Mouse (Mus musculus): ENCODE measurements around the gene Olfr427. TPM values are rescaled to one million over a fixed set of nuclear protein-coding genes. Genes with fewer than 3 reads are reported as not detected.

Olfr427 gene
- polyA plus RNA-seq, 1 experiment from 2014 or later, result not detected

- no peaks in the 10 kb centered on the region for H3K27me3 ChIP-seq (ENCODE audit: control insufficient read depth, insufficient read depth, low read length)
- no peak within 1 kb of the TSS for H3K4me2 ChIP-seq
- no peak within 1 kb of the TSS for H3K27ac ChIP-seq (ENCODE audit: low read depth, low read length)
- no peak for ATAC-seq (replicated peaks; ENCODE audit: insufficient number of reproducible peaks, low FRiP score, low TSS enrichment)
- no peaks in the 10 kb centered on the region for H3K4me1 ChIP-seq (ENCODE audit: control insufficient read depth, insufficient read depth, low read length)
- no peak within 1 kb of the TSS for H3K4me3 ChIP-seq (ENCODE audit: low read depth, low read length)
- H3K36me3 ChIP-seq (ENCODE audit: control insufficient read depth, insufficient read depth, low read length), result no peaks in the 10 kb centered on the region
- H3K9me3 ChIP-seq (replicated peaks; ENCODE audit: control insufficient read depth, low read length), result no peaks in the 10 kb centered on the region
- H3K9ac ChIP-seq (ENCODE audit: low read depth, low read length), result no peak within 1 kb of the TSS
- WGBS (ENCODE audit: insufficient replicate concordance), result 74% methylated on average over 3 of the region's 3 CpGs
Observed at GRCm38 (mm10) chr1:174066305-174066704, 30.4 kb upstream of the Olfr427 start, which contains the start of gene Olfr430. Gene Olfr430 (plus strand): TSS chr1:174066605.

DNA sequence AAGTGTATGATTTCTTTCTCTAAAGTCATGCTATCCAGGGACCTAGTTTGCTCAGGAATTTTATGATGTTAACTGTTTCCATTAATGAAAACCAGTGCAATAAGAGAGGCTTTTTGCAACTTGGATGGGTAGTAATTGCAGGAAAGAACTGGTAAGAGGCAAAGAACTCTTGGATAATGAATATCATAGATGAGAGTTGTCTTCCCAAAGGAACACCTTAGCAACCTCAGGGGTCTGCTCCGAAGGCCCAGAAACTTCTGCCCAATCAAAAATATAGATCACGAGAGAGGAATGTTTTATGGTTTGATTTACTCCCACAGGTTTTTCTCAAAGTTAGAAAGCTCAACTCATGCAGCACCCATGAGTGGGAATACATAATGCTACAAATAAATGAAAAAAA lies 12.7 kb upstream of the Olfr427 start, which contains the start of gene Olfr429:
Gene Olfr429, plus strand, starts transcription at position 301 of the 400 bp plus-strand sequence.
- no peak for ATAC-seq (replicated peaks; ENCODE audit: insufficient number of reproducible peaks, low FRiP score, low TSS enrichment)
- 83% methylated on average over 2 of the region's 2 CpGs for WGBS (ENCODE audit: insufficient replicate concordance)
- Histone ChIP-seq H3K4me3 (ENCODE audit: low read depth, low read length) (no peak within 1 kb of the TSS), H3K36me3 (ENCODE audit: control insufficient read depth, insufficient read depth, low read length) (no peaks in the 10 kb centered on the region), H3K9ac (ENCODE audit: low read depth, low read length) (no peak within 1 kb of the TSS), H3K4me1 (ENCODE audit: control insufficient read depth, insufficient read depth, low read length) (no peaks in the 10 kb centered on the region), H3K27ac (ENCODE audit: low read depth, low read length) (no peak within 1 kb of the TSS), H3K9me3 (replicated peaks; ENCODE audit: control insufficient read depth, low read length) (no peaks in the 10 kb centered on the region), H3K27me3 (ENCODE audit: control insufficient read depth, insufficient read depth, low read length) (no peaks in the 10 kb centered on the region), H3K4me2 (no peak within 1 kb of the TSS)

GRCm38 (mm10) chr1:174103735-174104134 lies 7.0 kb downstream of the Olfr427 start:
- ATAC-seq (replicated peaks; ENCODE audit: insufficient number of reproducible peaks, low FRiP score, low TSS enrichment), result no peak
- 50% methylated on average over 2 of the region's 2 CpGs for WGBS (ENCODE audit: insufficient replicate concordance)
- Histone ChIP-seq H3K36me3 (ENCODE audit: control insufficient read depth, insufficient read depth, low read length) (no peaks in the 10 kb centered on the region), H3K9me3 (replicated peaks; ENCODE audit: control insufficient read depth, low read length) (no peaks in the 10 kb centered on the region), H3K27ac (ENCODE audit: low read depth, low read length) (no peak overlapping the region), H3K4me2 (no peak overlapping the region), H3K4me3 (ENCODE audit: low read depth, low read length) (no peak overlapping the region), H3K4me1 (ENCODE audit: control insufficient read depth, insufficient read depth, low read length) (no peaks in the 10 kb centered on the region), H3K9ac (ENCODE audit: low read depth, low read length) (no peak overlapping the region), H3K27me3 (ENCODE audit: control insufficient read depth, insufficient read depth, low read length) (no peaks in the 10 kb centered on the region)

- 72% methylated on average over 2 of the region's 2 CpGs for WGBS (ENCODE audit: insufficient replicate concordance)
- no peaks in the 10 kb centered on the region for H3K36me3 ChIP-seq (ENCODE audit: control insufficient read depth, insufficient read depth, low read length)
- no peak within 1 kb of the TSS for H3K9ac ChIP-seq (ENCODE audit: low read depth, low read length)
- no peaks in the 10 kb centered on the region for H3K9me3 ChIP-seq (replicated peaks; ENCODE audit: control insufficient read depth, low read length)
- no peaks in the 10 kb centered on the region for H3K27me3 ChIP-seq (ENCODE audit: control insufficient read depth, insufficient read depth, low read length)
- H3K4me2 ChIP-seq, result no peak within 1 kb of the TSS
- no peak for ATAC-seq (replicated peaks; ENCODE audit: insufficient number of reproducible peaks, low FRiP score, low TSS enrichment)
- no peak within 1 kb of the TSS for H3K4me3 ChIP-seq (ENCODE audit: low read depth, low read length)
- no peak within 1 kb of the TSS for H3K27ac ChIP-seq (ENCODE audit: low read depth, low read length)
- no peaks in the 10 kb centered on the region for H3K4me1 ChIP-seq (ENCODE audit: control insufficient read depth, insufficient read depth, low read length)
Observed at GRCm38 (mm10) chr1:174121062-174121461, 24.4 kb downstream of the Olfr427 start, which contains the start of gene Olfr231. Gene Olfr231 (minus strand): TSS chr1:174121162.

DNA sequence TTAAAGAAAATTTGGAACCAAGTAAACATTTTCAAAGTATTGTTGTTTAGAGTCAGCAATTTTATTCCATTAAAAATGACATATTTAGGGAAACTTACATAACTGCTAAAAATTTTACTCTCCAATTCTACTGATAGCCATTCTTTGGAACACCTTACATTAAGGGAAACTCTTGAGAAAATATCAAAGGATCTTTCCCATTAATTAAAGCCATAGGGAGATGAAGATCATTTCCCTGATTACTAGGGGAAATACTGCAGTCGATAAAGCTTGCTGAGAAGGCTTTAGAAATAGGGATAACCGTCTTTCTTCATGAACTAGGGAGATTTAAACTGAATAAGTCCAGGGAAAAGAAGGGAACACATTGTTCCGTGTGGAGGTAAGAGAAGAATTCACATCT lies 34.5 kb downstream of the Olfr427 start, which contains the start of gene Olfr424:
Gene Olfr424, plus strand, starts transcription at position 301 of the 400 bp plus-strand sequence.
- H3K27ac ChIP-seq (ENCODE audit: low read depth, low read length), result no peak within 1 kb of the TSS
- no peak within 1 kb of the TSS for H3K4me2 ChIP-seq
- ATAC-seq (replicated peaks; ENCODE audit: insufficient number of reproducible peaks, low FRiP score, low TSS enrichment), result no peak
- 74% methylated on average over 3 of the region's 3 CpGs for WGBS (ENCODE audit: insufficient replicate concordance)
- H3K27me3 ChIP-seq (ENCODE audit: control insufficient read depth, insufficient read depth, low read length), result no peaks in the 10 kb centered on the region
- no peak within 1 kb of the TSS for H3K4me3 ChIP-seq (ENCODE audit: low read depth, low read length)
- H3K36me3 ChIP-seq (ENCODE audit: control insufficient read depth, insufficient read depth, low read length), result no peaks in the 10 kb centered on the region
- H3K4me1 ChIP-seq (ENCODE audit: control insufficient read depth, insufficient read depth, low read length), result no peaks in the 10 kb centered on the region
- no peaks in the 10 kb centered on the region for H3K9me3 ChIP-seq (replicated peaks; ENCODE audit: control insufficient read depth, low read length)
- no peak within 1 kb of the TSS for H3K9ac ChIP-seq (ENCODE audit: low read depth, low read length)

- no peaks in the 10 kb centered on the region for H3K4me1 ChIP-seq (ENCODE audit: control insufficient read depth, insufficient read depth, low read length)
- no peak overlapping the region for H3K4me2 ChIP-seq
- H3K27ac ChIP-seq (ENCODE audit: low read depth, low read length), result no peak overlapping the region
- H3K4me3 ChIP-seq (ENCODE audit: low read depth, low read length), result no peak overlapping the region
- H3K9ac ChIP-seq (ENCODE audit: low read depth, low read length), result no peak overlapping the region
- no peaks in the 10 kb centered on the region for H3K27me3 ChIP-seq (ENCODE audit: control insufficient read depth, insufficient read depth, low read length)
- no peaks in the 10 kb centered on the region for H3K36me3 ChIP-seq (ENCODE audit: control insufficient read depth, insufficient read depth, low read length)
- H3K9me3 ChIP-seq (replicated peaks; ENCODE audit: control insufficient read depth, low read length), result no peaks in the 10 kb centered on the region
- WGBS (ENCODE audit: insufficient replicate concordance), result 62% methylated on average over 3 of the region's 3 CpGs
- no peak for ATAC-seq (replicated peaks; ENCODE audit: insufficient number of reproducible peaks, low FRiP score, low TSS enrichment)
Observed at GRCm38 (mm10) chr1:174131999-174132398, 35.3 kb downstream of the Olfr427 start.

DNA sequence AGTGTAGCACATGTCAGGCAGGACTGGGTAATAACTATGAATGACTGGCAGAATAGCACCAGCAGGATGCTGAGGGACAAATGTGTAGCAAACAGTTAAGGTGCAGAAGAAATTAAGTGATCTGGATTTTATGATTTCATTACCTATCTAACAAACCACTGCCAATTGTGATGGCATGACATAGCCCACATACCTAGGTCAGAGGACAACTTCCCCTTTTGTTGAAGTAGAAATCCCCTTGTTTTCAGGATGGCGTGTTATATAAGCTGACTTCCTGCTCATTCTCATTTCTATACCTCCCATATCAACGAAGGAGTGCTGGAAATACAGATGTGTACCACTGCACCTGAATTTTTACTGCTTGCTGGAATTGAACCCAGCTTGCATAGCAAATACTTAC lies 44.7 kb downstream of the Olfr427 start:
- H3K4me3 ChIP-seq (ENCODE audit: low read depth, low read length), result no peak overlapping the region
- no peaks in the 10 kb centered on the region for H3K36me3 ChIP-seq (ENCODE audit: control insufficient read depth, insufficient read depth, low read length)
- no peaks in the 10 kb centered on the region for H3K9me3 ChIP-seq (replicated peaks; ENCODE audit: control insufficient read depth, low read length)
- no peaks in the 10 kb centered on the region for H3K4me1 ChIP-seq (ENCODE audit: control insufficient read depth, insufficient read depth, low read length)
- no peak overlapping the region for H3K4me2 ChIP-seq
- ATAC-seq (replicated peaks; ENCODE audit: insufficient number of reproducible peaks, low FRiP score, low TSS enrichment), result no peak
- H3K9ac ChIP-seq (ENCODE audit: low read depth, low read length), result no peak overlapping the region
- no peaks in the 10 kb centered on the region for H3K27me3 ChIP-seq (ENCODE audit: control insufficient read depth, insufficient read depth, low read length)
- WGBS (ENCODE audit: insufficient replicate concordance), result 78% methylated on average over 2 of the region's 2 CpGs
- H3K27ac ChIP-seq (ENCODE audit: low read depth, low read length), result no peak overlapping the region

DNA sequence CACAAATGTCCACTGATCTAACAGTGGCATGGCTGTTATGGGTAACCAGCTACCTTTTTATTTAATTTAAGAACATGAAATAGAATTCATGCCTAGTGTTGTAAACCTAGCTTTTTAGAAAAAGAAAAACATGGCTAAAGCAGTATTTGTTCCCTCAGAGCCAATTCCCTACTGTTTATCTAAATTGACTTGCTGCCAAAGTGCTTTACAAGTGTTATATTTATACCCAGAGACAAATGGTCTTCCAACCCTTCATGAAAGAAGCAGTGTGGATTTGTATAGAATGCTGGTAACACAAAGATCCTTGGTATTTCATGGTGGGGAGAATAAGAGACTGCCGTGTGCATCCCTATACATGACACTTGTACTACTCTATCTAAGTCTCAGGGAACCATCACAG lies 50.0 kb downstream of the Olfr427 start:
- Histone ChIP-seq H3K36me3 (ENCODE audit: control insufficient read depth, insufficient read depth, low read length) (no peaks in the 10 kb centered on the region), H3K4me2 (no peak overlapping the region), H3K9ac (ENCODE audit: low read depth, low read length) (no peak overlapping the region), H3K27me3 (ENCODE audit: control insufficient read depth, insufficient read depth, low read length) (no peaks in the 10 kb centered on the region), H3K4me1 (ENCODE audit: control insufficient read depth, insufficient read depth, low read length) (no peaks in the 10 kb centered on the region), H3K27ac (ENCODE audit: low read depth, low read length) (no peak overlapping the region), H3K9me3 (replicated peaks; ENCODE audit: control insufficient read depth, low read length) (no peaks in the 10 kb centered on the region), H3K4me3 (ENCODE audit: low read depth, low read length) (no peak overlapping the region)
- 82% methylated on average over 1 of the region's 1 CpGs for WGBS (ENCODE audit: insufficient replicate concordance)
- no peak for ATAC-seq (replicated peaks; ENCODE audit: insufficient number of reproducible peaks, low FRiP score, low TSS enrichment)

DNA sequence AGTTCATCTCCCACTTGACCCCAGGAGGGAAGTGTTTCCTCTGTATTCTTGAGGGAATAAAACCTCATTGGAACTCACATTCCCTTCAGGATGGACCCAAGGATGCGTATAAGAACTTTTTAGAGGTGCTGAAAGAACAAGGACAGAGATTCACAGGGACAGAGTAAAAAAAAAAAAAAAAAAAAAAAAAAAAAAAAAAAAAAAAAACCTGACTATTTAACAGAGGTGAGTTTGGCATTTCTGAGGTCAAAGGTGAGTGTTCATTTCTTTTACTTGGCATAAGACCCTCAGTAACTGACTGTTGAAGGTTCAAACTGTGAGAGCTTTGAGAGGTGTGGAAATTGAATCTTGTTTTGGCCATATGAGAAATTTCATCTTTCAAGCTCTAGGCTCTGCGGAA lies 52.6 kb downstream of the Olfr427 start:
- Histone ChIP-seq H3K27ac (ENCODE audit: low read depth, low read length) (no peak overlapping the region), H3K4me3 (ENCODE audit: low read depth, low read length) (no peak overlapping the region), H3K4me1 (ENCODE audit: control insufficient read depth, insufficient read depth, low read length) (no peaks in the 10 kb centered on the region), H3K9me3 (replicated peaks; ENCODE audit: control insufficient read depth, low read length) (no peaks in the 10 kb centered on the region), H3K36me3 (ENCODE audit: control insufficient read depth, insufficient read depth, low read length) (no peaks in the 10 kb centered on the region), H3K9ac (ENCODE audit: low read depth, low read length) (no peak overlapping the region), H3K4me2 (no peak overlapping the region), H3K27me3 (ENCODE audit: control insufficient read depth, insufficient read depth, low read length) (no peaks in the 10 kb centered on the region)
- WGBS (ENCODE audit: insufficient replicate concordance), result 70% methylated on average over 2 of the region's 2 CpGs
- no peak for ATAC-seq (replicated peaks; ENCODE audit: insufficient number of reproducible peaks, low FRiP score, low TSS enrichment)

Data from heart, embryonic 11.5 days (tissue).